Mouse (Mus musculus) urinary bladder, postnatal 10 days (tissue): ENCODE results near the gene Cdrt4.
A peak's percentile ranks its signal among the peaks of the same experiment; 100 is the strongest.

Experiments
- DNase-seq: peaks from one replicate; pipeline ENCODE4 v3.0.0; 2022; ENCODE audit warnings: low spot score

Cdrt4 gene

DNA sequence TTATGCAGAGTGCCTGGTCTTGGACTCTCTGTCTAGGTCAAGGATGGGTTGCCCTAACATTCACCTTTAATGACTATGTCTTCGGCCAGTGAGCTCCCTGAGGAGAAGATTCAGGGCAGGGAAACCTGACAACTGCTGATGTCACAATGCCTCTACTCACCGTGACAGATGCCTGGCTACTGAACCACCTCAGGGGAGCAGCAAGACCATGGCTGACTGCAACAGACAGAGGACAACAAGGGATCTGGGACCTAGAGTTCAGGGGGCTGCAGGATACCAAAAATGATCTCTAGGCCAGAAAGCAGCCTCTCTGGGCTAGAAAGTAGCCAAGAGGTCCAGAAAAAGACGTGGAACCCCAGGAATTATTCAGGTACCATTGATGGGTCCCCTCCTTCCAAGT is at the start of gene Cdrt4:
Cdrt4 (plus strand) TSS at position 182 of the 400 bp plus-strand sequence.
- no peak for DNase-seq

DNA sequence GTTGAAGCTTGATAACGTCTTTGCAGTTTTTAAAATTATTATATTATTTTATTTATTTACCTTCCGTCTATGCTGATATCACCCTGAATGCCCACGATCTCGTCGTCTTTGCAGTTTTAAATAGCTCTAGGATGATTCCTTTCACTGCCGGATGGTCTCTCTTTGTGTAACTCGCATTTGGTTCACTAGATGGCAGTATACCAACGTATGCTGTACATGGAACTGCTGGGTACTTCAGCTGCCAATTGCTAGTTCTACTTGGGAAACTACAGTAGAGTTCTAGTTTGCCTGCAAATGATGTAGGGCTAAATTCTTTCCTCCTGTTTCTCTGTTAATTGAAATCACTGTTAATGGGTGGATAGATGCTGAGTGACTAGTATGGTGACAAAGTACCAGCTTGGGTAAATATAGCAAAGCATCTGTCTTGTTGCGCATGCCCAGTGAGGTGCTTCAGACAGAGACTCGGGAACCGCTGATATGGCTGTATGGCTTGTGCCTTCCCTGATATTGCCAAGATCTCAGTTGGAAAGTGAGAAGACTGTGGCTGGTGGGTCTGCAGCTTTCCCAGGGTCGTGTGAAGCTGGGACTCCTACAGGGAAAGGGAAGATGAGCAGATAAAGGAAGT is 49.2 kb upstream of the Cdrt4 start:
- DNase-seq, result no peak

DNA sequence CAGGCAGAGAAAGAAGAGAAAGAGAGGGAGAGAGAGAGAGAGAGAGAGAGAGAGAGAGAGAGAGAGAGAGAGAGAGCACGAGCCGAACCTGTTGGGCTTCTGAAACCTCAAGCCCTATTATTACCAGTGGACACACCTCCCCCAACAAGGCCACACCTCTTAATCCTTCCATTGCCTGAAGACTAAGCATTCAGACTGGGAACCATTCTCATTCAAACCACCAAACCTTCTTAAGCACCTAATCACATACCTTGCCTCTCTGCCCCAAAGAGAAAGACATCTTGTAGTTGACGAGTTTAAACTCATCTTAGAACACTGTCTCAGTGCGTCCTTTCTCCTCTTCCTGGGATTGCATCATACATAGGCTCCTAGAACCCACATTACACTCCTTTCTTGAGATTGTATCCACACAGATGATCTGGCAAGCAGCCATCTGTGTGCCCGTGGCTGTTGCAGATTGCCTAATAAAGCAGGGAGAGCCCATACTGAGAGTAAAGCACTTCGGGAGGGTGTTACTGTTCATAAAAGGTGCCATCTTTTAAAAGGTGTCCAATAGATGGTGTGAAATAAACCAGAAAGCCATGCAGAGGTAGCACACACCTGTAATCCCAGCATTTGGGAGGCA is 47.0 kb upstream of the Cdrt4 start:
- no peak for DNase-seq

DNA sequence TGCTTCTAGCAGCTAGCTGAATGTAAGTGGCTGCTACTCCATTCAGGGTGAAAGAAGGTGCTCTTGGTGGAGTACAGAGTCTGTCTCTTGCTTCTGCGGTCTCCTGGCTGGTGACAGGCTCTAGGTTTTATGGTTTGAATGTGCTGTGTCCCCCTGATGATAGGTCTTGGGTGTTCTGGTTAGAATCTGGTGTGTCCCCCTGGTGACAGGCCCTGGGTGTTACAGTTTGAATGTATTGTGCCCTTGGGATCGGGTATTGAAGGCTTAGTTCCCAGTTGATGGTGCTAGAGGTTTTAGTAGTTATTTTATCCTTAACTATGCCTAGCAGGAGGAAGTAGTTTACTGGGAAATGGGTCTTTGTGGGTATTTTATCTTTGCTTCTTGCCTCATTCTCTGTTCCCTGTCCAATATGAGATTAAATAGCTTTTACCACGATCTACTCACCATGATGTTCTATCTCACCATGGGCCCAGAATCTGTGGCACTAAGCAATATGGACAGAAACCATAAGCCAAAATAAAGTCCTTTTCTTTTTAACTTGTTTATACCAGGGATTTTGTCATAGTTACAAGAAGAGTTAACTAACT is 41.2 kb upstream of the Cdrt4 start:
- DNase-seq, result no peak

DNA sequence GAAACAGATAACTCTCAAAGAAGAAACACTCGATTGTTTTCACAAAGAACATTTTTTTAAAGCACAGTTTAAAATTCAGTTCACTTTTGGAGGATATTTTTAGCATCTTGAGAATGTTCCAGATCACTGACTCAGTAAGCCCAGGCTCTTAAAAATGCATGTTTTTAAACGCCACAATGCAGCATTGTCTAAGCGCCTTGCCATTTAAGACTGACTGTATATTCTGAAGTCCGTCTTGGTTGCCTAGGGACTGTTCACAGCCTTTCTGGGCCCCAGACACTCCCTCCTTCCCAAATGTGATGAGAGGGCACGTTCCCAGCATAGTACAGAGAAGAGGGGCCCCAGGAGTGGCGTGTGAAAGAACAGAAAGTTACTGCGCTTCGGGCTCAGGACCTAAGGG is 39.6 kb upstream of the Cdrt4 start:
- no peak for DNase-seq

DNA sequence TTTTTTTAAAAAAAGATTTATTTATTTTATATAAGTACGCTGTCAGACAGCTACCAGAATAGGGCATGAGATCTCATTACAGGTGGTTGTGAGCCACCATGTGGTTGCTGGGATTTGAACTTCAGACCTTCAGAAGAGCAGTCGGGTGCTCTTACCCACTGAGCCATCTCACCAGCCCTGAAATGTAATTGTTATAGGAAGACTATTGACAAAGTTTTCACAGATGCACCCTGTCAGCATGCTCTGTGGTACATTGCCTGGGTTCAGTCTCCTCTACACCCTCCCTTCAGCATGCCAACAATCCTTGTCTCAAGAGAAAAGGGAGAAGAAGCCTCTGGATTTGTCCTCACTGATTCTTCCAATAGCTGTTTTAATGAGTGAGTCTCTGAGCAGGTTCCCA is 37.9 kb upstream of the Cdrt4 start:
- DNase-seq, result no peak

DNA sequence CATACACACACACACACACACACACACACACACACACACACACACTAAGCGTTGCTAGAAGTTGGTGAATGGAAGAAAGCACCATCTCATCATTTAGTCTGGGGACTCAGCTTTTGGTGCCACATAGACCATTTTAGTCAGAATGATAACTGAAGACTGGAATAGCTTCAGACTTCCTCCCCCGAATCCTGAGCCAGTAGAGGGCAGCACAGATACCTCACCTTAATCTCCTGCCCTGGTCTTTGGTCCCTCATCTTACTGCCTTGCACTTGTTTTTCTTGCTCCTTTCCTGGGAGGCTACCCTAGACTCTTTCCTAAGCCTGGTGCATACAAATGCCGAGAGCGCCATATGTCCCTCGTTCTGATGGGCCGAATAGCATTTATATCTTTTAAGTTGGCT is 36.5 kb upstream of the Cdrt4 start:
- no peak for DNase-seq

DNA sequence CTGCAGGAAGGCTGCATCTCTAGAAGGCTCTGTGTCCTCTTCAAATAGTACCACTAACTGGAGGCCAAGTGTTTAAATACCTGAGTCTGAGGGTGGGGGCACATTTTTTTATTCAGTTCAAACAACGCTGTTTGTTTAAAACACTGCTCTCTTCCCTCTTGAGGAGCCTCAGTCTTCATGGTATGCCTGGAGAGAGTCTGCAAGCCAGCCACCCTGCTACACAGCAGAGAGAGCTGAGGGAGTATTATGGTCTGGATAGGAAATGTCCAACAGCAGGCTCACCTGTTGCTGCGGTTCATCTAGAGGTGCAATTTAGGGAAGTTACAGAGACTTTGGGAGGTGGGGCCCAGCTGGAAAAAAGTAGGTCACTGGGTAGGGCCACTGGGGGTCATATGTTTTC is 35.5 kb upstream of the Cdrt4 start:
- DNase-seq, result no peak

DNA sequence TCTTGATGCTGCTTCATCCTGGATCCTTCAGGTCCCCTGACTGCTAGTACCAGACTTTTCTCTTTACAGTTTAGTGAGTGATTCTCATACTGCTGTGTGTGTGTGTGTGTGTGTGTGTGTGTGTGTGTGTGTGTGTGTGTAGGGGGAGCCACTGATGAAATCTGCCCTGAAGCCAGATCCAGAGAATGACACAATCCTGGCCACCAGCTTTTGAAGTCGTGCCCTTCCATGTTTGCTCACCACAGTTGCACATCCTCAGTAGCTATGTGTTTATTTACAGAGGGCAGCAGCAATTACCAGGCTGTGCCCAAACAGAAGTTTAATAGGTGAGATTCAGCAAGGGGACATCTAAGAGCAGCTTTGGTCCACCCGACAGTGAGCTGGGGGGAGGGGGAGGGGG is 34.2 kb upstream of the Cdrt4 start:
- DNase-seq, result no peak

DNA sequence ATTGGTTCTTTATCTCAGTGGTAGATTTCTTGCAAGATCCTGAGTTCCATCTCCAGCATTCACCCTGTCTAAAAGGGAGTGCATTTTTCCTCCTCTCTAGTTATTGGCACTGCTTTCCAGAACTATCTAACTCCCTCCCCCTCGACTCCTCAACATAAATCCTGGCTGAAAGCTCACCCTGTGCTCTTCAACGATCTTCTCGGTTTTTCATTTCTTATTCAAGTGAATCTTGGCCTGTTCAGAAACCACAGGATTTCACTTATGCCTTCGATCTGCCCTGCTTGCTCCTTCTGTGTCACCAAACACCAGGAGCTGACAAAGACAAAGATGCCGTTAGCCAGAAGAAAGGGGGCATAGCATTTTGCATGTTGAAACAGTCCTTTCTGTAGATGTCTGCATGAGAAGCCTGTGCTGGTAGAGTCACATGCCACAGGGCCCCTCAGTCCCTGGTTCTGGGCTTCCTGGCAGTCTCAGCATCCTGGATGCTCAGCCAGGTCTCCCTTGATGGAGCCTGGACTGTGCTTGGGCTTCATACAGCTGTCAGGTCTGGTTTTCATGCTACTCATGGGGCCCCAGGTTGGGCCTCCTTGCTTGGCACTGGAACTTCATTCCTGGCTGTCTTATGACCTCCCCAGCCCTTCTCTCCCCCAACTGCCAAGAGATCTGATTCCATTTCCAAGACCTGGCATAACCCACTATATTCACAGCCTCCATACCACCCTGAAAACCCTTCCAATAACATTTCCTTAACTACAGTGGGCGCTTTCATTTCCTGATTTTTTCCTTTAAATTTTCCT is 30.8 kb upstream of the Cdrt4 start:
- DNase-seq, result no peak

DNA sequence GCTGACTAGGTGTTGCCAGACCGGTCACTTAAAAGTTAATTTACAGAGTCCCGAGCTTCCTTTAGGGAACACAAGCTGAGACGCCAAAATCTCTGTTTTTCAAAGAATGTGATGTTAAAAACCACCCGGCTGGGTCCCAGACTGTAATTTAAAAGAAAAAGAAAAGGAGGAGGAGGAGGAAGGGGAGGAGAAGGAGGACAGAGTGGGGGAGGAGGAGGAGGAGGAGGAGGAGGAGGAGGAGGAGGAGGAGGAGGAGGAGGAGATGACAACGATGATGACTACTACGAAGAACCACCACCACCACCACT is 30.3 kb upstream of the Cdrt4 start:
- no peak for DNase-seq

DNA sequence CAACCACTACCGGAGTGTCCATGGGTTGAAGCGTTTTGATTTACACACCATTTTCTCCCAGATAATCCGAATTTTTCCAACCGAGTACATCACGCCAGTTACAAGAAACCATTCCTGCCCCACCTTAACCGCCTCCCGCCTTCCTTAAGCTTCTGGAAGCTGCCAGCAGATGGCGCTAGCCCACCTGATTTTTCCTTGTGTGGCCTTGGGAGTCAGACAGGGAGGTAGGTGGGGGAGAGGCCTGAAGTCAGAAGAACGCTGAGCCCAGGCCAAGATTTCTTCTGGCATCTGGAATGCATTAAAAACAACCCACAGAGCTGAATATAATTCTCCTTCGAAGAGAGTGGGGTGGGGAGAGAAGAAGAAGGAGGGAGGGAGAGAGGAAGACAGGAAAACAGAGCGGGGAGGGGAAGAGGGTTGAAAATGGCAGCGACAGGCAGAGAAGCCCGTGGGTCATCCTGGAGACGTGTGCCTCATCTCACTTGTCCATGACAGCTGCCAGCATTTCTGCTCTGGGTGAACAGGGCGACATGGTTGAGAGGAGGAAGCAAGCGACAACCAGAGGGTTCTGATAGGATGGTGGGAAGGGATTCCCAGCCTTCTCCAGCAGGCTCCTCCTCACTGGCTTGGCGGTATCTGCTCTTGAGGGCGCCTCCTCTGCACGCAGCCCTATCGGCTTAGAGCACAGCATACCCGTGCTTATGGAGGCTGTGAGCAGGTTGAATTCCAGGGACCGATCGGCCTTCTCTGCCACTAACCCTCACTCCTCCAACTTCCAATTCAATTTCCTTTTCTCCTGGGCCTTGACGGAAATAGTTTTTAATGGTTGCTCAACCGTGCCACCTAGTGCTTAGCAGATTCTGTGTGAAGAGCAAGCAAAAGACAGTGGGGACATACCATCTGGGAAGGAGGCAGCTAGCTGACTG is 29.7 kb upstream of the Cdrt4 start:
- peak; percentile 76 for DNase-seq

DNA sequence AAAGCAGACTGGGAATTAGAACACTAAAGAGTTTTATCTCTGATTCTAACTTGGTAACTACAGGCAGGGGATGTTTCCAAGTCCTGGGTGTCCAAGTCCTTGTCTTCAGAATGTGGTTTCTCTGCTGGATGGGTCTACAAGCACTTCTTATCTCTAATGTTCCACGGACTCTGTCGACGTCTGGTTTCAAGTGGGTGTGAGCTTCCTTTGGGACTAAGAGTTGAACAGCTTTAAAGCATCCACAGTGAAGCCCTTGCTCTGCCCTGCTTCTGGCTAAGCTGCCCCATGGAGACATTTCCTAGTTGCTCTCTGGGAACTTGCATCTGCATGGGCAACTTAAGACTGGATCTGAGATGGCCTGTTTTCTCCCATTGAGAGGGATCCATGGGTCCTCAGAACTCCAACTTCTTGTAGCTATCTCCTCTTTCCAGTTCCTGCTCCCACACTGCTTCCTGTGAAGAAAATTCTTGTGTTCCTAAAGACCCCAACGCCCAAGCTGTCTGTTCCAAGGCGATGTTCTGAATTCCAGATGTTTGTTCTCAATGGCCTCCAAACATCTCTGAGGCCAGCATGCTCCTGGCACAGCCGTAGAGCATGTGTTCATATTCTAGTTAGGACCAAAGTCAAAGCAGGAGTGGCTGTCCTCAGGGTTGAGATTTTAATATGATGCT is 26.8 kb upstream of the Cdrt4 start:
- no peak for DNase-seq

DNA sequence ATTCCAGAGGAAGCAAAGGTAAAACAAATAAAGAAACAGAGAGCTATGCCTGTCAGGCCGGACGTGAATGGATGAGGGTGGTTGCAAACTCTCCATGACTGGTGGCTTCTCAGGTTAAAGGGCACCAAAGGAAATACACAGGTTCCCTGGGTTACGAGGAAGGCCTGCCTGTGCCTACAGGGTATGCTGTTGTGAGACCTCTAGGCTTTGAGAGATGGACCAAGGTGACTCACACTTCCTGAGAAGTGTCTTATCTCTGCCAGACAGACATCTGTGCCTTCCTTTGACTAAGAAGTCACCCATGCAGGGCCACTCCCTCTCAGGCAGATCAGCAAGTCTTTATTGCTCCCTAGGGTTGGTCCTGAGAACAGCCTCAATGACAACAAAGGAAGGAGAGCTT is 21.2 kb upstream of the Cdrt4 start:
- DNase-seq, result no peak

DNA sequence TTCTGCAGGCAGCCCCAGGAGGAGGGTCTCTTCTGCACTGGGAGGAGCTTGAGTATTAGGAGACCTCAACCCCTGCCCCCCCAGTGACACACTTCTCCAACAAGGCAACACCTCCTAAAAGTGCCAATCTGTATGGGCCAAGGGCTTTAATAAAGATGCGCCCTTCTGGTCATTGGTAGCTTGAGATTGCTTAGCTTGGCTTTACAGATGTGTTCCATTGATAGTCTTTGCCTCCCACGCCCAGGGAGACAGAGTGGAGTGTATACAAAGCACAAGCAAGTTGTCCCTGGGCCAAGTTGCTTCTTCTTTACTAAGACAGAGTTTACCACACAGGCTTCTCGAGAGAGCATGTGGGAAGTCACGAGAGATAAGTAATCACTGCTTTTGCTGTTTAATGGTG is 20.4 kb upstream of the Cdrt4 start:
- no peak for DNase-seq

DNA sequence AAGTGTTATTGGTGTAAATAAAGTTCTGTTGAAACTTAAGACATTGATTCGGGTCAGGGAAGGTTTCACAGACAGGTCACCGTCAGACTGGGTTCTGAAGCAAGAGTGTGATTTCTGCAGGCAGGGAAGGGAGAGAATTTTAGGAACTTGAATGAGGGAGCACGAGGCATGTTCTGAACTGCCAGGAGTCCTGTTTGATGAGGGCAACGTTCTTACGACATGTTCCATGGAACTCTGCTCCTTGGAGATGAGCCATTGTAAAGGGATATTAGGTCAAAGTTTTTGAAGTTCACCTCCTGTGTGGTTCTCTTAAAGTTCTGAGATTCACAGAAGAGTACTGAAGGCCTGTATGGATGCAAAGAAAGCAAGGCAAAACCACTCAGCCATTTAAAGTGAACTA is 19.9 kb upstream of the Cdrt4 start:
- DNase-seq, result no peak

DNA sequence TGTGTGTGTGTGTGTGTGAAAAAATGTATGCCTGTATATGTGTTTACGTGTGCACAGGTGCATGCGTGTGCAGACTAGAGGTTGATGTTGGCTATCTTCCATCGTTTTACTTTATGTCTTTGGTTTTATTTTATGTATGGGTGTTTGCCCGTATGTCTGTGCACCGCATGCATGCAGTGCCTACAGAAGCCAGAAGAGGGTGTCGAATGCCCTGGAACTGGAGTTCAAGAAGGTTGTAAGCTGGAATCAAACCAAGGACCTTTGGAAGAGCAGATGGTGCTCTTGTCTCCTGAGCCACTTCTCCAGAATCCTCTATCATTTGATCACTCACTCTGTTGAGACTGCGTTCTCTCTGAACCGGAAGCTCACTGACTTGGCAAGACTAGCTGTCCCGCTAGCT is 17.9 kb upstream of the Cdrt4 start:
- no peak for DNase-seq

DNA sequence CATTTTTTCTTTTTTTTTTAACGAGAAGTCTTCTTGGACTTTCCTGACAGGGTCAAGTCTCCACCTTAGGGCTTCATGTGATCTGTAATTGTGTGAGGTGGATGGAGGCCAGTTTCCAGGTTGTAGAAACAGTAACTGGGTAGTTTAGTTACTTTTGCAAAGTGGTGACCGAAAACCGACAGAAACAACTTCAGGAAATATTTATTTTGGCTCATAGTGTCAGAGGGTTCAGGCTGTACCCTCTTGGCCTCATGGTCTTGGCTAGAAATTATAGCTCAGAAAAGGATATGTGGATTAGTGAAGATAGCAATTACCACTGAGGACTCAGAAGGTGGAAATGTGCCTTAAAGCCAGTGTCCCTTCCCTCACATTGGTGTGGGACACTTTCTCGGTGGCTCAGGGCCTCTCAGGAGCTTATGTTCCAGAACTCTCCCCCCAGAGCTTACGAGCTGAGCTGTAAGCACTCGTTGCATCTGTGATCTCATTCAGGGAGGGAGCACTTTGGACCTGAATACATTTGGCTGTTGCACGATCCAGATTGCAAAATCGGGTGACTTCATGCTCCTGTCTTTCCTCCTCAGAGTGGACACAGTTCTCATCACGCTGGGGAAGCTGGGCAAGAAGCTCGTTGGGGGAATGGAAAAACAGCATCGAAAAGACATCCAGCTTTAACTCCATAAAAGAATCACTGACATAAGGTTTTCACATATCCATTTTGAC is 16.0 kb upstream of the Cdrt4 start:
- DNase-seq, result no peak

DNA sequence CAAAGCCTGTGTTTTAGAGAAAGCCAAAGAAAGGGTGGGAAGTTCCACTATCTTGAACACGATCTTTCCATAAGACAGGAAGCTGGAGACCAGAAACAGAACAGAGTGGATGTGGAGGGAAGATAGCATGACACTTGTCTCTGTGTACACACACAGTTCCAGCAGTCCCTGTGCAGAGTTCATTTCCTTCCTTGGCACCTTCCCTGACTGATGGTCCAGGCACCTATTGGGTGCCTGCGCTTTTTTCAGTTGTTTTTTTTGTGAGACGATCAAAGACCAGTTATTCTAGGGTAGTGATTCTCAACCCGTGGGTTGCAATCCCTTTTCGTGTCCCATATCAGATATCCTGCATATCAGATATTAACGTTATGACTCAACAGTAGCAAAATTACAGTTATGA is 13.0 kb upstream of the Cdrt4 start:
- DNase-seq, result no peak

DNA sequence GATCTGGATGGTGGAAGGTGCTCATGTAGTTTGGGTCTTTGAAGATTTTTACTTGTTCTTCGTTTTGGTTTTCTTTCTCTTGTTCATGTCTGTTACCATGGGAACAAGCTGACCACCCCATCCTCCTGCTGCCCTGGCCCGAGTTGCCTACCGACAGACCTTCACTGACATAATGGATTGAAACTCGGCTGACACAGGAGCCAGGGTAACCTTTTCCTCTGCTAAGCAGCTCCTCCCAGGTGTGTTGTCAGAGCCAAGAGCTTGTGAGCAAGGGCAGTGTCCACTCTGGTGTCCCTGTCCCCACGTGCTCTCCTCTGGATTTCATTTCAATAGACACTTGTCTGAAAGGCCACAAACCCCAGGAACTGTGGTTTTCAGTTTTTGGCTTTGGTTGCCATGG is 12.1 kb upstream of the Cdrt4 start:
- DNase-seq, result no peak

DNA sequence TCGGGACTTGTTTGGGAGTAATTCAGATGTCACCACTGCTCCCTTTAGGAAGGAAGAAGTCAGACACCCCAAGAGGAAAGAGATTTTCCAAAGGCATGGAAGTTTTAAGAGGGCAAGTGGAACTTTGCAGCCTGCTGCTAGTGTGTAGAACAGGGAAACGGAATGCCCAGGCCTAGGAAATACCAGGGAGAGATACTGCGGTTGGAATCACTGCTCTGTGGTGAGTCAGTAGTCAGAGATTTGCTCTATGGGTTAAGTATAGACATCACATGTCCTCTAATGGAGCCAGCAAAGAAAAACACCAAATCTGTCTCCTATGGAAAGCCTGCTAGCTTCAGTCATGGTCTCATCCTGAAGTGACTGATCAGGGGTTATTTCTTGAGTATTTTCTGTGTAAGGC is 10.8 kb upstream of the Cdrt4 start:
- DNase-seq, result no peak
